Mouse (Mus musculus): ENCODE results near the gene Arid5b.
A peak's percentile ranks its signal among the peaks of the same experiment; 100 is the strongest.

Arid5b gene

GRCm38 (mm10) chr10:68136480-68137083, 142.0 kb downstream of the Arid5b start:
- peak; percentile 89 to 92 for DNase-seq (ENCODE audit: low spot score in 2 of 2)

GRCm38 (mm10) chr10:68136051-68136450, 142.5 kb downstream of the Arid5b start:
- no peak for DNase-seq (ENCODE audit: low spot score in 2 of 2)

- peak in 1 of 2 experiments; percentile 50 for DNase-seq (ENCODE audit: low spot score in 2 of 2)
Observed at GRCm38 (mm10) chr10:68135416-68135815, 143.1 kb downstream of the Arid5b start.

GRCm38 (mm10) chr10:68134549-68134948, 144.0 kb downstream of the Arid5b start:
- DNase-seq (ENCODE audit: low spot score in 2 of 2): no peak

DNA sequence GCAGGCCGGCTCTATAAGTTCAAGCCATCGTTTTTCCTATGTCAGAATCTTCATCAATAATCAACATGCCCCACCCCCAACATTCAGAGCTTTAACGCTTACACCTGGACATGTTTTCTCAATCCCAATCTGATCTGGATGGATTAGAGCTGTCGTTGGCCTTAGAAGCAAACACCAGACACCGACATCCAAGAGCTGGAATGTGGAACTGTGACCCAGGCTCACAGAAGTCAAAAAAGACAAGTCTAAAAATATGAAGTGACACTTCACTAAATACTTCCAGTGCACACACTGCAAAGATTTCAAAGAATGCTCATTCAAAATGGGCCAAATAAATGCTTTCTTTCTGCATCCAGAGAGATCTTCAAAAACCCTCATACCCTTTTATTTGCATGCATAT, 144.5 kb downstream of the Arid5b start:
- DNase-seq (ENCODE audit: low spot score in 2 of 2): no peak

- no peak for DNase-seq (ENCODE audit: low spot score in 2 of 2)
Observed at GRCm38 (mm10) chr10:68132636-68133035, 145.9 kb downstream of the Arid5b start.

DNA sequence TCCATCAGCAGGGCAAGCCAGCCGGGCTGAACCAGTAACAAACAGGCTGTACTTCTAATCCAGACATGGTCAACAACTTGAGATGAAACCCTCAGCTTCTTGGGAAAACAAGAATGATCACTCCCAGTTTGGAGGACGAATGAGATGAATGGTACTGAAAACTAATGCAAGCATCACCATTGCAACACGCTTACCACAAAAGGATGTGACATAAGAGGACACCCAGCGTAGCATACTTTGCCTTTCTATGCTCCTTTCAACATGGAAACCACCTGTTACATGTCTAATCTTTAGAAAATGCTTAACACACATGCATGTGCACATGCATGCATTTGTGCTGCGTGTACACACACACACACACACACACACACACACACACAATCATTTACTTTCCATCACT, 146.4 kb downstream of the Arid5b start:
- no peak for DNase-seq (ENCODE audit: low spot score in 2 of 2)

GRCm38 (mm10) chr10:68129651-68130050, 148.9 kb downstream of the Arid5b start:
- DNase-seq (ENCODE audit: low spot score in 2 of 2): no peak

DNA sequence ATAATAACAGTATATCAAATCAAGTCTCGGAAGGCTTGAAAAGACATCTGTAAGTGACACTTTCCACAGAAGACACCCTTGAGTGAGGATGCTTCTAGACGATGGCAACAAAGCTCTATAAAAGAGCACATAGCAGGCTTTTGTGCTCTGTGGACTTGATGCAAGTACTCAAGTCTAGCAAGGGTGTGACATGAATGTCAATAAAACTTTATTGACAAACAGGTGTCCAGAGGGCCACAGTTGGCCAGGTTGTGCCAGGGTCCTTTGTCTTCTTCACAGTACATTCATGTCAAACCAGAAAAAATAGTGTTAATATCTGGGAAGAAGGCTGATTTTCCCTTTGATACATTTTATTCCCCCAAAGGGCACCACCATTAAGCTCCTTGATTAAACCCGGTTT, 149.5 kb downstream of the Arid5b start:
- DNase-seq (ENCODE audit: low spot score in 2 of 2): no peak

DNA sequence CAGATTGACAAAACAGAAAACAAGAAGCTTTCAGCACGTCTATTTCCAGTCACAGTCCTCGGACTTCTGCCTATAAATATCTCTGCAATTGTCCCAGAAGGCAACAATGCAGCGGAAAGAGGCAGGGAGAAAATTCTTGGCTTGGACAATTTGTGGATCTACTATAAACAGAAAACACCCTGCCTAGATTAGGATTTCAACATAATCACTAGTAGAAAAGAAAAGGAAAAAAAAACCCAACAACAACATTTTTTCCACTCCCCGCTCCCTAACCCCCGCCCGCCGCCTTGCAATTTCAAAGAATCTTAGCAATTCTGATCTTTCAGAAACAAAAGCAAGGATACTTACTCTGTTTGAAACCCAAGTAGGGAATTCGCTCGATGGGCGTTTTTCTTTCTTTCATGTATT, 150.1 kb downstream of the Arid5b start:
- DNase-seq (ENCODE audit: low spot score in 2 of 2): peak; percentile 85 to 91

GRCm38 (mm10) chr10:68127604-68128256, 150.8 kb downstream of the Arid5b start:
- no peak for DNase-seq (ENCODE audit: low spot score in 2 of 2)

DNA sequence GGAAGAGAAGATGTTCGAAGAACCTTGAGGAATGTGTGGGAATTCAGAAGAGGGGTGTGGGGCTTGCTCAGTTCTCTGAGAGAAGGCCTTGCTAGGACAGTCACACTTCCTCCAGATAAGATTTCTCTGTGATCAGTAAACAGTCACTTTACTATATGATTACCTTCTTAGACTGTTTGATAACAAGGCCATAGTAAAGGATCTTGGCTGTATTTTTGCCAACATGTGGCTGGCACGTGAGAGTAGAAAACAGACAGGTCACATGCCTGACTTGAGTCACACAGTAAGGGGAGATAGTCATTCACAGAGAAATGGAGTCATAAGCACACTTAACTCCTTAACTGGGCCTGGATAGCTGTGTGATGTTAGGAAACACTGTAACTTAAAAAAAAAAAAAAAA, 151.4 kb downstream of the Arid5b start:
- no peak for DNase-seq (ENCODE audit: low spot score in 2 of 2)

- DNase-seq (ENCODE audit: low spot score in 2 of 2): no peak
Observed at GRCm38 (mm10) chr10:68126551-68126950, 152.0 kb downstream of the Arid5b start.

GRCm38 (mm10) chr10:68125919-68126550, 152.5 kb downstream of the Arid5b start:
- DNase-seq (ENCODE audit: low spot score in 2 of 2): peak; percentile 56 to 84

DNA sequence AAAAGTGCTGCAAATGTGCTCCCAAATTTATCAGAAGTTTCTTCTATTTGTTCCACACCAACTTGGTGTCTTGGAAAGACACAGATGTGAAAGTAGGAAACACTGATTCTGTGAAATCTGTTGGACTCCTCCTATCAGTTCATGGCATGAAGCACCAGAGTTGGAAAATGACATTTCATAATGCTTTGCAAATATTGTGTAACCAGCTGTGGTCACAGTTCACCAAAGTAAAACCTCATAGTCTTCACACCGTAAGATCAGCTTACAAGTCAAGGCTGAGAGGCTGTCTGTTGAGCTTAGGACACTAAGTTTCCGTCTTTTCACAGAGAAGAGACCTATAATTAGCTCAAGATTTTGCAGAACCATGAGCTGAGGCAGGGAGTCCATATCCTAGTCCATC, 153.6 kb downstream of the Arid5b start:
- DNase-seq (ENCODE audit: low spot score in 2 of 2): no peak

- DNase-seq (ENCODE audit: low spot score in 2 of 2): no peak
Observed at GRCm38 (mm10) chr10:68123446-68123845, 155.1 kb downstream of the Arid5b start.

GRCm38 (mm10) chr10:68121960-68122359, 156.6 kb downstream of the Arid5b start:
- peak; percentile 79 to 90 for DNase-seq (ENCODE audit: low spot score in 2 of 2)

DNA sequence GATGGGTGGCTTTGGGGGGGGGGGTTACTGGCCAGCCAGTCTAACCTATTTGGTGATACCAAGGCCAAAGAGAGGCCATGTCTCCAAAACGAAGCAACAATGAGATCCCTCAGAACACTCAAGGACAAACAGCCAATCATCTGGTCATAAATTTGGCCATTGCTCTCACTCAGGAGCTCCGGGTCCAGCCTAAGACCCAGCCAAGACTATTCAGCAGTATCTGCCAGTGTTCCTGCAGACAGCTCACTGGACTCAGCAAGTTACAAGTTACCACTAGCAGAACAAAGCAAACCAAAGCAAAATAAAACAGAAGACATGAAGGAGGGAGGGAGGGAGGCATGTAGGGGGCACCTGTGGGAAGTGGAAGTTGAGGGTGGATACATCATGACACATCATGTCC, 157.3 kb downstream of the Arid5b start:
- DNase-seq (ENCODE audit: low spot score in 2 of 2): no peak

GRCm38 (mm10) chr10:68120011-68120410, 158.5 kb downstream of the Arid5b start:
- DNase-seq (ENCODE audit: low spot score in 2 of 2): no peak

GRCm38 (mm10) chr10:68119285-68119684, 159.3 kb downstream of the Arid5b start:
- no peak for DNase-seq (ENCODE audit: low spot score in 2 of 2)

DNA sequence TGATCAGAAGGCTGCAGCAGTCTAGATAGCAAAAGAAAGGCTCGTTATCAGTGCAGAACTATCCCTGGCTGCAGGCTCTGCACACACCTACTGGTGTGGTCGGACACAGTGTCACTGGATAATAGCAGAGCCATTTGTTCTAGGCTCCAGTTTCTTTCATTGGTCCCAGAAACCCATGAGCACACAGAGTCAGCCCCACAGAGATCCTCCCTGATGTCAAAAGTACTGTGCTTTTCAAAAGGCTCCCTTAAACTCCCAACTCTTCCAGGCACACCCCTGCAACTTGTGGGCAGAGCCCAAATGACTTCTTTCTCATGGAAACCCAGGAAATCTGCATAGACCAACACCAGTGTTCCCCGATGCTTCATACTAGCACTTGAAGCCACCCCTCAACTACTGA, 163.6 kb downstream of the Arid5b start:
- DNase-seq (ENCODE audit: low spot score in 2 of 2): no peak

DNA sequence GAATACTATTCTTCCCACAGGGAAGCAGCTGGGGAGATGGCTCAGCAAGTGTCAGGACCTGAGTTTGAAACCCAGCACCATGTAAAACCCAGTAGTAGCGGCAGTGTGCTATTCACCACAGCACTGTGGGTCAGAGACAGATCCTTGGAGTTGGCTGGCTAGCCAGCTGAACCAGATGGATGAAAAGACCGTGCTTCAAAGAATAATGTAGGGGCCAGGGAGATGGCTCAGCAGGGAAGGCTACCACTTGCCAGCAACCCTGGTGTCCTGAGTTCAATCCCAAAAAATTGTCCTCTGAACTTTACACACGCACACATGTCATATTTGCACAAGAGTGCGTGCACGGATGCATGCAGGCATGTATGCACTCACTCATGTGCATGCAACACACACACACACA, 164.9 kb downstream of the Arid5b start:
- DNase-seq (ENCODE audit: low spot score in 2 of 2): no peak

DNA sequence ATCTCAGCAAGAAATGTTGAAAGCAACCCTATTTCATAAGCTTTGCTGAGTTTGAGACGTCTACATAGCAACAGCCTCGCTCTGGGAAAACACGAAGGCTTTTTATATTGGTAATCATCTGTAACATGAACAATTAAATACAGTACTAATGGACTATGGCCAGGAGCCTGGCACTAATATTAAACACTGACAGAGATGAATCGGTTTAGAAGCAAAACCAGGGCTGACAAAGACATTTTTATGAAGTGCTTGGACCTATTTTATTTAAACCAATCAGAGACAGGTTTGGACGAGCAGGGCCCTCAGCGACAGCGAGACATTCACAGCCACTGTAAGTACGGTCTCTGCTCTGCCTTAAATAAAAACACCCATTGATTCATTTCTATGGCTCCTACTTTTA, 165.6 kb downstream of the Arid5b start:
- DNase-seq (ENCODE audit: low spot score in 2 of 2): no peak

Measured in heart, adult 9 months (tissue).